Mouse (Mus musculus) bone marrow, adult 2 months (tissue): ENCODE data around the gene Smarca1.

ENCODE experiments used
- CTCF ChIP-seq: fragments of 200-500 bp; IDR thresholded peaks from 2 replicates; pipeline ENCODE4 v1.5.1; 2011; ENCODE audit warnings: low read length, control low read depth; ENCODE audit not compliant: control insufficient read depth, insufficient read depth
- POLR2A ChIP-seq: fragments of 200-500 bp; IDR thresholded peaks from 2 replicates; pipeline ENCODE4 v1.6.1; 2011; ENCODE audit warnings: low read depth, mild to moderate bottlenecking, control low read depth, low read length, borderline replicate concordance; ENCODE audit not compliant: control insufficient read depth

GRCm38 (mm10) chrX:47913543-47913938 is 20.8 kb upstream of the Smarca1 start:
- TF ChIP-seq CTCF (no peak), POLR2A (no peak)
